Mouse (Mus musculus) bone marrow, adult 2 months (tissue): ENCODE results near the gene Zwilch.

Experiments
- CTCF ChIP-seq: fragments of 200-500 bp; IDR thresholded peaks from 2 replicates; pipeline ENCODE4 v1.5.1; 2011; ENCODE audit warnings: low read length, control low read depth; ENCODE audit not compliant: control insufficient read depth, insufficient read depth
- POLR2A ChIP-seq: fragments of 200-500 bp; IDR thresholded peaks from 2 replicates; pipeline ENCODE4 v1.6.1; 2011; ENCODE audit warnings: low read depth, mild to moderate bottlenecking, control low read depth, low read length, borderline replicate concordance; ENCODE audit not compliant: control insufficient read depth

DNA sequence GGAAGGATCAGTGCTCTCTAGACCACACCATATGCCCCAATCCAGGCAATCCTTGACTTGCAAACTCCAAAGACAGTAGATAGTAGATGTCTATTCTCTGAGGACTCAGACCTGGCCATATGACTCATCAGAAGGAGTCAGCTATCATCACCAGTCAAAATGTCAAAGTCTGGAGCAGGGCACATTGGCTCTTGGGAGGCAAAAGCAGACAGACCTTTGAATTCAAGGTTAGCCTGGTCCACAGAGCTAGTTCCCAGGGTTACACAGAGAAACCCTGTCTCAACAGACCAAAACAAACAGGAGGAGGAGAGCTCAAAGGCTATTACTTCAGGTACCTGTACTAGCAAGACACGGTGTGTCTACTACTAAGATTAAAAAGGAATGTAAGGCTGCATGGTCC lies 21.0 kb upstream of the Zwilch start:
- TF ChIP-seq POLR2A (no peak), CTCF (no peak)
